Mouse (Mus musculus) bone marrow macrophage, adult 2 months (primary cell): Measurements from ENCODE around the gene 4930579F01Rik.

Source experiments
- CTCF ChIP-seq: IDR thresholded peaks from 2 replicates; pipeline ENCODE4 v1.5.1; 2012; ENCODE audit warnings: low read depth, mild to moderate bottlenecking, low read length, moderate library complexity
- POLR2A ChIP-seq: IDR thresholded peaks from 2 replicates; pipeline ENCODE4 v1.6.1; 2012; ENCODE audit warnings: mild to moderate bottlenecking, low read depth, low read length, borderline replicate concordance

DNA sequence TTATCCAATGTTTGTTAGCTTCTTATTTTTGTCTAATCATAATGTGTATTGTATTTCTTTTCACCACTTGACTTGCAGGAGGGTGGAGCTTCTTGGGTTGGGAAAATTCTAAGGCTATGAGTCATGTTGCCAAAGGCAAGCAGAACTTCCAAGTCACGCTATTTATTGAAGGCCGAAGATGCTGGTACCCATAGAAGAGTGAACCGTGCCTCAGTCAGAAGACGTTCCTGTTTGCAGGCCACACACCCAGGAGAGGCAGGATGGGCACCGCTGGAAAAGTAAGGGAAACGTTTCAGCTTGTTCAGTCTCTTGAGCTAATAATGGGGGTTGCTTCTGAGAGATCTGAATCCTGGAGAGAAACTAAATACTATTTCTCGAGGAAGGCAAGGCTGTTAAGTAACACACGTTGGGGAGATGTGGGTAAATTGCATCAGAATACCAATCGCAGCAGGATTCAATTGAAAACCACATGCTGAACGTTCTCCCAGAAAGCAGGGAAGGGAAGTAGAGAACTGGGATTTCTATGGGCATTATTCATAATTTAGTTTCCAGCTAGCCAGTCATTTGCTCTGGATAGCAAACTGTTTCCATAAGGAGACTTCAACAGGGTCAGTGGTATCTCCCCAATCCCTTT is 24.1 kb upstream of the 4930579F01Rik start, which contains the start of gene Adh7:
- no peak for TF ChIP-seq POLR2A
- TF ChIP-seq CTCF, result no peak
